Mouse (Mus musculus) hindbrain, embryonic 11.5 days (tissue): ENCODE measurements at regions not wholly inside any gene's neighbourhood (a gene's known extent, or its start where the extent isn't known, plus 50 kb on each side); places are given as distances from the start of the nearest gene placed in this dataset.

Source experiments
- ATAC-seq: fragments of 200-750 bp; cut with Nextera tagmentation; 2 replicates; pipeline ENCODE4 v1.8.0; 2017; ENCODE audit warnings: mild to moderate bottlenecking, moderate TSS enrichment, moderate library complexity; ENCODE audit not compliant: low FRiP score
- DNase-seq: peaks from one replicate; pipeline ENCODE4 v3.0.0-alpha.2; 2015; ENCODE audit warnings: low spot score
- H3K27ac ChIP-seq: fragments of 300-500 bp; sonication (generic); 2 replicates; pipeline ENCODE4 v1.5.1; 2014; ENCODE audit warnings: mild to moderate bottlenecking, low read depth, low read length
- H3K27me3 ChIP-seq: fragments of 300-500 bp; sonication (generic); 2 replicates; pipeline ENCODE4 v1.6.1; 2014; ENCODE audit warnings: mild to moderate bottlenecking, low read length, moderate library complexity, mixed read lengths; ENCODE audit not compliant: control insufficient read depth, insufficient read depth
- H3K36me3 ChIP-seq: fragments of 300-500 bp; sonication (generic); 2 replicates; pipeline ENCODE4 v1.6.1; 2014; ENCODE audit warnings: mild to moderate bottlenecking, low read length, moderate library complexity, mixed read lengths; ENCODE audit not compliant: control insufficient read depth, insufficient read depth
- H3K4me1 ChIP-seq: fragments of 300-500 bp; sonication (generic); replicated peaks from 2 replicates; pipeline ENCODE4 v1.6.1; 2014; ENCODE audit warnings: low read length, mixed read lengths; ENCODE audit not compliant: control insufficient read depth, insufficient read depth
- H3K4me2 ChIP-seq: fragments of 300-500 bp; sonication (generic); replicated peaks from 2 replicates; pipeline ENCODE4 v1.6.1; 2014; ENCODE audit warnings: mild to moderate bottlenecking, low read depth, low read length
- H3K4me3 ChIP-seq: fragments of 300-500 bp; sonication (generic); 2 replicates; pipeline ENCODE4 v1.5.1; 2014; ENCODE audit warnings: low read depth, low read length
- H3K9ac ChIP-seq: fragments of 300-500 bp; sonication (generic); 2 replicates; pipeline ENCODE4 v1.6.1; 2014; ENCODE audit warnings: low read depth, low read length
- H3K9me3 ChIP-seq: fragments of 300-500 bp; sonication (generic); 2 replicates; pipeline ENCODE4 v1.6.1; 2016; ENCODE audit warnings: low read length; ENCODE audit not compliant: control insufficient read depth
- WGBS: fragments of 180-500 bp; shearing (Covaris S2); extraction: QIAGEN DNeasy Blood & Tissue Kit; methylation state at CpG from one replicate; pipeline ENCODE4 v1.1.7; 2014; 5-methylcytosine and 5-hydroxymethylcytosine counted together

GRCm38 (mm10) chr8:35249747-35250375 is 515.7 kb upstream of the Gm19410 start:
- Histone ChIP-seq H3K36me3 (no peaks in the 10 kb centered on the region), H3K4me1 (no peaks in the 10 kb centered on the region), H3K27ac (no peak overlapping the region), H3K4me3 (no peak overlapping the region), H3K9ac (no peak overlapping the region), H3K27me3 (no peaks in the 10 kb centered on the region), H3K9me3 (no peaks in the 10 kb centered on the region), H3K4me2 (no peak overlapping the region)
- ATAC-seq (no peak), DNase-seq (no peak)
- 82% methylated on average over 7 of the region's 7 CpGs for WGBS

DNA sequence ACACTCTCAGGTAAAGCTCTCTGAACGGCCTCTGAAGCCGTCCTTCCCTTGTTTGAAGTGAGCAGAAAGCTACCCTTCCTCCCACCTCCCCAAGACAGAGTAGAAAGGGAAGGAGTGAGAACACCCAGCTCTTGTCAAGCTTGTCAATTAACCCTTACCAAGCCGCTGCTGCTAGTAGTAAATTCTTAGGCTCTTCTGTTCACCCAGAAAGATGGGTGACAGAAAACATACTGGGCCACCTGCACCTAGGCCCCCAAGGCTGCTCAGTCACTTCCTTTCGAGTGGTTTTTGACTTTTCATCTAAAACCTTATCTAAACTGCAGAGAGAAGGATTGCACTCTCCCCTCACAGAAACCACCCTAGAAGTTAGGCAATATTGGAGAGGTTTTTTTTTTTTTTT is 514.9 kb upstream of the Gm19410 start:
- no peak for ATAC-seq
- Histone ChIP-seq H3K27ac (no peak overlapping the region), H3K4me3 (no peak overlapping the region), H3K27me3 (no peaks in the 10 kb centered on the region), H3K4me2 (no peak overlapping the region), H3K4me1 (no peaks in the 10 kb centered on the region), H3K9me3 (no peaks in the 10 kb centered on the region), H3K36me3 (no peaks in the 10 kb centered on the region), H3K9ac (no peak overlapping the region)
- DNase-seq: no peak
- 72% methylated on average over 4 of the region's 4 CpGs for WGBS

- no peak overlapping the region for H3K27ac ChIP-seq
- no peaks in the 10 kb centered on the region for H3K9me3 ChIP-seq
- H3K4me1 ChIP-seq: no peaks in the 10 kb centered on the region
- DNase-seq (no peak), ATAC-seq (no peak)
- no peak overlapping the region for H3K4me2 ChIP-seq
- H3K9ac ChIP-seq: no peak overlapping the region
- H3K4me3 ChIP-seq: no peak overlapping the region
- WGBS: 81% methylated on average over 4 of the region's 4 CpGs
- H3K27me3 ChIP-seq: no peaks in the 10 kb centered on the region
- H3K36me3 ChIP-seq: no peaks in the 10 kb centered on the region
Observed at GRCm38 (mm10) chr8:35253946-35254345, 511.6 kb upstream of the Gm19410 start.

- 95% methylated on average over 2 of the region's 2 CpGs for WGBS
- Histone ChIP-seq H3K4me2 (no peak overlapping the region), H3K9me3 (no peaks in the 10 kb centered on the region), H3K27ac (no peak overlapping the region), H3K36me3 (no peaks in the 10 kb centered on the region), H3K4me3 (no peak overlapping the region), H3K4me1 (no peaks in the 10 kb centered on the region), H3K27me3 (no peaks in the 10 kb centered on the region), H3K9ac (no peak overlapping the region)
- DNase-seq (no peak), ATAC-seq (no peak)
Observed at GRCm38 (mm10) chr8:35255327-35255726, 510.3 kb upstream of the Gm19410 start.

DNA sequence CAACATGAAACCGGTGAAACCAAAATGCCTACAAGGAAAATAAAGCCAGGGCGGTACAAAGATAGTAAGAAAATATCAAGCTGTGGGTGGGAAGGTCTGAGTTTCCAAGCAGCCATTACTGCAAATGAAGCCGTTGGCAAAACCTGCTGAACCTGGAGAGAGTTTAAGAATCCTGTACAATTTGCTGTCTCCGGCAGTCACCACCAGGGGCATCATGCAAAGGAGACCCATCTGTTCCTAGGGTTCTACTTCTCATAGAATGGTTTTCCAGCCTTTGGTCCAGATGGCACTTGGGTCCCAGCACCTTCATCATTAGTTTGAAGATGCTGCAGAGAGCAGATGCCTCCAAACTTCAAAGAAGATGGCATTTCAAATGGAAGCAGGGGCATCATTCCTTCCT is 508.6 kb upstream of the Gm19410 start:
- no peak for ATAC-seq
- H3K27ac ChIP-seq: no peak overlapping the region
- no peaks in the 10 kb centered on the region for H3K4me1 ChIP-seq
- no peak overlapping the region for H3K4me3 ChIP-seq
- H3K4me2 ChIP-seq: no peak overlapping the region
- WGBS: 48% methylated on average over 4 of the region's 4 CpGs
- H3K9me3 ChIP-seq: no peaks in the 10 kb centered on the region
- no peaks in the 10 kb centered on the region for H3K36me3 ChIP-seq
- H3K9ac ChIP-seq: no peak overlapping the region
- peak; percentile 25 for DNase-seq
- H3K27me3 ChIP-seq: no peaks in the 10 kb centered on the region

DNA sequence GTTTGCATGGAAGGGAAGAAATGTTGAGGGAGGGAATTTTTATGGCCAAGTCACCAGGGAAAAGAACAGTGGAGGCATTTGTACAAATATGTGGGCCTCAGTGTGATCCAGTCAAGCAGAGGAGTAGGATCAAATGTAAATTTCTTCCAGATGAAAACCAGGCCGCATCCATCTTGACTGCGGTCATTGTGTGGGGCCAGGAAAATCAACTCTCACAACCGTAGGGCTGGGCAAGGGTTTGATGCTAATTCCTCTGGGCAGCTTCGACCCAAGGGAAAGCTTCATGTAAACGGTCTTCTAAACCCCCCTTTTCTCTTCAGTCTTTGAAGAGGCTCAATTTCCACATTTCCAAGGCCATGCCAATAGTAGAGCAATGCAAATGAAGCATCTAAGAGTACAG is 497.4 kb upstream of the Gm19410 start:
- H3K4me2 ChIP-seq: no peak overlapping the region
- WGBS: 81% methylated on average over 5 of the region's 5 CpGs
- no peak for DNase-seq
- no peak for ATAC-seq
- H3K9me3 ChIP-seq: no peaks in the 10 kb centered on the region
- H3K4me1 ChIP-seq: no peaks in the 10 kb centered on the region
- no peaks in the 10 kb centered on the region for H3K27me3 ChIP-seq
- H3K9ac ChIP-seq: no peak overlapping the region
- H3K36me3 ChIP-seq: no peaks in the 10 kb centered on the region
- no peak overlapping the region for H3K4me3 ChIP-seq
- H3K27ac ChIP-seq: no peak overlapping the region

GRCm38 (mm10) chr8:35268986-35269385 is 496.6 kb upstream of the Gm19410 start:
- H3K9me3 ChIP-seq: no peaks in the 10 kb centered on the region
- no peak overlapping the region for H3K4me3 ChIP-seq
- no peaks in the 10 kb centered on the region for H3K36me3 ChIP-seq
- WGBS: 90% methylated on average over 2 of the region's 2 CpGs
- H3K4me1 ChIP-seq: no peaks in the 10 kb centered on the region
- no peak overlapping the region for H3K9ac ChIP-seq
- H3K27ac ChIP-seq: no peak overlapping the region
- no peak overlapping the region for H3K4me2 ChIP-seq
- no peak for DNase-seq
- ATAC-seq: no peak
- H3K27me3 ChIP-seq: no peaks in the 10 kb centered on the region

- Histone ChIP-seq H3K9ac (no peak overlapping the region), H3K27ac (no peak overlapping the region), H3K4me3 (no peak overlapping the region), H3K9me3 (no peaks in the 10 kb centered on the region), H3K27me3 (no peaks in the 10 kb centered on the region), H3K4me1 (no peaks in the 10 kb centered on the region), H3K36me3 (no peaks in the 10 kb centered on the region), H3K4me2 (no peak overlapping the region)
- no peak for ATAC-seq
- WGBS: 87% methylated on average over 8 of the region's 8 CpGs
- DNase-seq: no peak
Observed at GRCm38 (mm10) chr8:35275972-35276371, 489.6 kb upstream of the Gm19410 start.

DNA sequence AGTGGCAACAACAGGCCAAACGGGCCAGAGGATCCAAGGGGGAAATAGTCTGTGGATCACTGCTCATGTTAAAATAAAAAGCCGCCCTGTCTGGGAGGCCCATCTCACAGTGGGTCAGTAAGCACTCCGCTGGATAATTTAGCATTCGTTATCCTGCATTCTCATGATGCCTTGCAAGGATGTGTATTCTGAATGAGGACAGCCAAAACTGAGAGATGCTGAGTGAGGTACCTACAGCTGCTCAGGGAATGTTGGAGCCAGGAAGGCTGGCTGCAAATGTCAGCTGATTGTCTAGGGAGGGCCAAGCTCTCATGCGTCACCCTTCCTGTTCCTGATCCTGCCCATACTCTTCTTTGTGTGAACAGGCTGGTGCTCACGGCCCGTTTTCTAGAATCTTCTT is 489.1 kb upstream of the Gm19410 start:
- H3K9ac ChIP-seq: no peak overlapping the region
- no peak overlapping the region for H3K4me2 ChIP-seq
- no peaks in the 10 kb centered on the region for H3K27me3 ChIP-seq
- ATAC-seq (no peak), DNase-seq (no peak)
- H3K4me1 ChIP-seq: no peaks in the 10 kb centered on the region
- no peak overlapping the region for H3K27ac ChIP-seq
- H3K9me3 ChIP-seq: no peaks in the 10 kb centered on the region
- no peaks in the 10 kb centered on the region for H3K36me3 ChIP-seq
- H3K4me3 ChIP-seq: no peak overlapping the region
- 81% methylated on average over 7 of the region's 7 CpGs for WGBS
